ENCODE assay signal across 8 mouse cellular contexts in the genomic region with DNA sequence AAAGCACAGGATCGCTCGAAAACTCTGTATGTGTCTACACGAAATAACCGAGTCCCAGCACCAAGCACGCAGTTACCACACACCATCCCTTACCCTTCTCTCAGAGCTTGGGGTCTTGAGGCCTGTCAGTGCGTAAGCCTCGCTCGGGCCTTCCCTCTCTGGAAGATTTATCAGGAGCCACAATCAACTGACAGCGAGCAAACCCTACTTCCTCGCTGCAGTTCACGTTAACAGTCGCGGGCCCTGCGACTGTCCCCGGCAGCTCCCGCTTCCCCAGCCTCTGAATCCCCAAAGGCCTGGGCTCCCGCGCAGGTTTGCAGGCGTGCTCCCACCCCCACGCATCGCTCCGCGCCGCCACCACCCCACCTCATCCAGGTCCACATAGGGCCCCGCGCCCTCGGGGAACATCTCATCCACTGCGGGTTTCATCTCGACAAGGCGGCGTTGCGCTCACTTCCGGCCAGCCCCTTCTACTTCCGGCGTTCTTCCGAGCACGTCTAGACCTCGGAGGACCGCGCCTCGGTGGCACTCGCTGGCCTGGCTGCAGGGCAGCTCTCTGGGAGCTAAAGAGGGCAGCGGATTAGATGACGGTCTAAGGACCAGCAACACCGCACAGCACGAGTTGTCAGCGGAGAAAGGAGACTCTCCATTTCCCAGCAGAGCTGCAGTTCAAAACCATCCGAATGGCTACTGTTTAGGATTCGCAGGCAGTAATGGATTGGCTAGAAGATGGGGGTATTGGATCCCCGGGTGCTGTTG. TPM values are rescaled to one million over a fixed set of nuclear protein-coding genes. Genes with fewer than 3 reads are reported as not detected.
DNase-seq lines count a peak whose midpoint lies in the region; ATAC-seq lines count a peak whose summit lies in the region.

Gene Cops9 (minus strand): TSS at position 472 of the 759 bp plus-strand sequence.

- H3K9me3 ChIP-seq in hindbrain, embryonic 16.5 days (ENCODE audit: control insufficient read depth, low read length) = no peaks in the 10 kb centered on the region

- peaks cover 38% of the 10 kb centered on the region for H3K79me2 ChIP-seq in macrophage (ENCODE audit: inconsistent target)

- no peaks in the 10 kb centered on the region for H3K27me3 ChIP-seq in hindbrain, embryonic 16.5 days (replicated peaks; ENCODE audit: control insufficient read depth, insufficient read depth, low read length)

- DNase-seq in WW6 (ENCODE audit: low read depth, low spot score) = peak; percentile 55
- DNase-seq in cerebellum, postnatal 4 days (ENCODE audit: low spot score in 2 of 2) = peak; percentile 73 to 85
- peak; percentile 91 for DNase-seq in gastrocnemius, adult 18-20 months (ENCODE audit: low spot score)
- peak; percentile 90 to 92 for DNase-seq in left cerebral cortex, adult 18-20 months (ENCODE audit: low spot score in 2 of 2)
- DNase-seq in right cerebral cortex, adult 18-20 months = peak; percentile 91
- peak; percentile 54 for DNase-seq in urinary bladder, postnatal 10 days (ENCODE audit: low spot score)

- peak within 1 kb of the TSS; percentile 89 for H3K9ac ChIP-seq in hindbrain, embryonic 16.5 days (ENCODE audit: low read depth, low read length)

- peaks cover 20% of the 10 kb centered on the region for H3K4me1 ChIP-seq in hindbrain, embryonic 16.5 days (ENCODE audit: control insufficient read depth, insufficient read depth, low read depth, low read length)

- peak within 1 kb of the TSS; percentile 75 for H3K27ac ChIP-seq in hindbrain, embryonic 16.5 days (ENCODE audit: low read depth, low read length)
- peak within 1 kb of the TSS; percentile 66 for H3K27ac ChIP-seq in macrophage

- H3K4me2 ChIP-seq in hindbrain, embryonic 16.5 days (ENCODE audit: low read length) = peak within 1 kb of the TSS; percentile 92

- WGBS in hindbrain, embryonic 16.5 days = 1% methylated on average over 49 of the region's 50 CpGs
- 4% methylated on average over 50 of the region's 50 CpGs for WGBS in macrophage (ENCODE audit: missing documents)

- ATAC-seq in hindbrain, embryonic 16.5 days = peak; percentile 95

- H3K4me3 ChIP-seq in hindbrain, embryonic 16.5 days (ENCODE audit: low read length) = peak within 1 kb of the TSS; percentile 61
- peak within 1 kb of the TSS; percentile 94 for H3K4me3 ChIP-seq in macrophage (ENCODE audit: inconsistent target)

- H3K36me3 ChIP-seq in hindbrain, embryonic 16.5 days (ENCODE audit: control insufficient read depth, insufficient read depth, low read length) = peaks cover 3% of the 10 kb centered on the region
- peaks cover 28% of the 10 kb centered on the region for H3K36me3 ChIP-seq in macrophage (ENCODE audit: inconsistent target)

RNA-seq across cellular contexts. Expression of gene Cops9, which starts in this region (rescaled TPM):
- 100 to 1,000 TPM; 186 to 194 TPM for total RNA-seq in gastrocnemius, adult 18-20 months (2021)
- polyA plus RNA-seq in hindbrain, embryonic 16.5 days (2015; fragmentation: Nextera tagmentation; extraction: Ambion mirVana) = 496 and 558 TPM in 2 replicates
- total RNA-seq in left cerebral cortex, adult 18-20 months (2021) = 100 to 1,000 TPM; 214 to 225 TPM
- 10 to 100 TPM in 25 of 26 experiments, 1 to 10 TPM in 1; 9.8 to 99.0 (median 45.6) TPM for total RNA-seq in macrophage (2018; cell fraction: chromatin; rRNA removed)
- total RNA-seq in macrophage (2018; cell fraction: cytosol; rRNA removed) = 100 to 1,000 TPM; 364 to 678 (median 471) TPM
- total RNA-seq in macrophage (2018; cell fraction: nucleus; rRNA removed) = 100 to 1,000 TPM in 18 of 26 experiments, 10 to 100 TPM in 8; 59.4 to 352 (median 197) TPM
- 112 to 471 TPM (median 428 TPM) in 3 replicates for polyA plus RNA-seq in macrophage (2018)

Comparison
In these comparisons a context has a peak if more than half of its experiments do, and no peak if none do; other contexts are left out.
1. Peak in every context shown above with its lines: DNase-seq, ATAC-seq, H3K4me3 ChIP-seq and H3K27ac ChIP-seq.